Mouse (Mus musculus) testis, postnatal 10 days (tissue): ENCODE measurements around the gene Pitpna.

ENCODE experiments used
- DNase-seq: peaks from one replicate; pipeline ENCODE4 v3.0.0; 2021; ENCODE audit warnings: low spot score

Pitpna gene

DNA sequence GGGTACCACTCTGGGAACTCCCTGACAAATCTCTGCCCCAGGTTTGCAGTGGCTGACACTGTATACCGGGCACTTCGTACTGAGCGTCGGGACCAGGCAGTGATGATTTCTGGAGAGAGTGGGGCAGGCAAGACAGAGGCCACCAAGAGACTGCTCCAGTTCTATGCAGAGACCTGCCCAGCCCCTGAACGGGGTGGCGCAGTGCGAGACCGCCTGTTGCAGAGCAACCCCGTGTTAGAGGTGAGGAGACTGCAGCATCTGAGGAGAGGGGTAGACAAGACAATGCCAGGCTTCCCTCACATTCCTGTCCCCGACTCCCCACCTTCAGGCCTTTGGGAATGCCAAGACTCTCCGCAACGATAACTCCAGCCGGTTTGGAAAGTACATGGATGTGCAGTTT is 70.4 kb downstream of the Pitpna start:
- DNase-seq = peak; percentile 42

DNA sequence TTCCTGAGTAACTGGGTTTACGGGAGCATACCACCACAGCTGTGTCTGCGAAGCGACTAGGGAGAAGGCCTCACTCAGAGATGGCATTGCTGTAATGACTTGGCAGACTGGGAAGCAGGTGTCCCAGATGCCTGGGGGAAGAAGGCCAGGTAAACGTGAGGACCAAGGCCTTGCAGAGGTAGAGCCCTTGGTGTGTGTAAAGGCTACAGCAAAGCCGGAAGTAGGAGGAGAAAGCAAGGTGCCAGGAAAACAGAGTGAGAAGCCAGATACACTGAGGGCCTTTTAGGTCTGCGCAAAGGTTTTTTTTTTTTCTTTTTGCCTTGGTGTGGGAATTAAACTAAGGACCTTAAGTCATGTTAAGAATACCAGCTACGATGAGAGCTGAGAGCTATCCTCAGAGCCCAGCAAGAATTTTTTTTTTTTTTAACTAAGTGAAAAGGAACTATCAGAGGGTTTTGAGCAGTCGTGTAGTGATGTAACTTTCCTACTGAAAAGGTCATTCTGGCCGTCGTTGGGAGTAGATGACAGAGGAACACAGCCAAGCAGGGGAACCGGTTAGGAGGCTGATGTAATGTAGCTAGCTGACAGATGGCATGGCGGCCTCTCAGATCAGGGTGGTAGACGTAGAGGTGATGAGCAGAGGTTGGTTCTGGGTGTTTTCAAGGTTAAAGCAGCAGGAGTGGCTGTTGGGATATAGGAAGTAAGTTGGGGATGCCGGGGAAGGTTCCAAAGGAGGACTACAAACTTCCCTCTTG is 71.3 kb downstream of the Pitpna start:
- DNase-seq = no peak

DNA sequence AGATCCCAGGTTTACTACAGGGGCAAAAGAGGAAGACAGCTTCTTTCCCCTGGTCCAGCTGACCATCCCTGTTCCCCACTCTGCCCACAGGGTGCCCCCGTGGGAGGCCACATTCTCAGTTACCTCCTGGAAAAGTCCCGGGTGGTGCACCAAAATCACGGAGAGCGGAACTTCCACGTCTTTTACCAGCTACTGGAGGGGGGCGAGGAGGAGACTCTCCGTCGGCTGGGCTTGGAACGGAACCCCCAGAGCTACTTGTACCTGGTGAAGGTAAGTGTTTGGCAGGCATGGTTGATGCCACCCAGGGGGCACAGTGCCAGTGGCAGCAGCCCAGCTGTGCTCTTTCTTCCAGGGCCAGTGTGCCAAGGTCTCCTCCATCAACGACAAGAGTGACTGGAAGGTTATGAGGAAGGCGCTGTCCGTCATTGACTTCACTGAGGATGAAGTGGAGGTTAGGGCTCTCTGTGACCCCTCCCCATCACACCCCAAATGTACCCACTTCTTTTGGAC is 72.2 kb downstream of the Pitpna start:
- DNase-seq = peak; percentile 40

DNA sequence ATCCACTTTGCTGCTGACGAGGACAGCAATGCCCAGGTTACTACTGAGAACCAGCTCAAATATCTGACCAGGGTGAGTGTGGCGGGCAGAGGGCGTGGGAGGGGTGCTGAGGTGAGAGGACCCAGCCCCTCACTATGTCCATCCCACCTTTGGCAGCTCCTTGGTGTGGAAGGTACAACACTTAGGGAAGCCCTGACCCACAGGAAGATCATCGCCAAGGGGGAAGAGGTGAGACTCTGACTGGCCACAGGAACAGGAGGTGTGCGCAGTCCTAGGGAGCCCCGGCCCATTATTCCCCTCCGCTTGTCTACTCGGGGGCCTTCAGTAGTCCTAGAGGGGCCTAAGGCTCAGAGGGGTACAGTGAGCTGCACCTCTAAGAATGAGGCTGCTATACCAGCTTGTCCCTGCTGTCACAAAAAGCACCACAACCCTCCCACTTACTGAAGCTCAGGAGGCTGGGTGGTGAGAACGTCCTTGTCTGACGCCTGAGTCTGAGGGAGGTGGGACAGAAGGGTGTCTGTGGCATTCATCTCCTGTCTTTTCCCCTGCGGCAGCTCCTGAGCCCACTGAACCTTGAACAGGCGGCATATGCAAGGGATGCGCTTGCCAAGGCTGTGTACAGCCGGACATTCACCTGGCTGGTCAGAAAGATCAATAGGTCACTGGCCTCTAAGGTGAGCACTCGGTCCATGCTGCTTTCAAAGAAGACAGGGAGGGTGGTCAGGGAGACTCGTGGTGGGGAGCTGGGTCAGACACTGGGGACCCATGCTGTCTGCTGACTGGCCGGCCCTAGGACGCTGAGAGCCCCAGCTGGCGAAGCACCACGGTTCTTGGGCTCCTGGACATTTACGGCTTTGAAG is 73.3 kb downstream of the Pitpna start:
- DNase-seq = no peak

DNA sequence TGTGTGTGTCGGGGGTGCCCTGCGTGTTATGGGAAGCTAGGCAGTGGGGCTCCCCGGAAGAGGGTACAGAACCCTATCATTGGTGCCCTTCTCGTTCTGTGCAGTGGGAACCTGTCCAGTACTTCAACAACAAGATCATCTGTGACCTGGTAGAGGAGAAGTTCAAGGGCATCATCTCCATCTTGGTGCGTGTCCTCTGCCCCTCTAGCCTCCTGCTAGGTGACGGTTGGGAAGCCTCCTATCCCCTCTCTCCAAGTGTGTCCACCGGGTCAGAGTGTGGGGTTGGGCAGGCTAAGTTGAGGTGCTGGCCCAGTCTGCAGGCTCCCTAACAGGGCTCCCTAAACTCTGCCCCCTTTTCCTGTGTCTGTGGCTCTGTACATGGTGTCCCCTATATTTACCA is 74.2 kb downstream of the Pitpna start:
- no peak for DNase-seq

DNA sequence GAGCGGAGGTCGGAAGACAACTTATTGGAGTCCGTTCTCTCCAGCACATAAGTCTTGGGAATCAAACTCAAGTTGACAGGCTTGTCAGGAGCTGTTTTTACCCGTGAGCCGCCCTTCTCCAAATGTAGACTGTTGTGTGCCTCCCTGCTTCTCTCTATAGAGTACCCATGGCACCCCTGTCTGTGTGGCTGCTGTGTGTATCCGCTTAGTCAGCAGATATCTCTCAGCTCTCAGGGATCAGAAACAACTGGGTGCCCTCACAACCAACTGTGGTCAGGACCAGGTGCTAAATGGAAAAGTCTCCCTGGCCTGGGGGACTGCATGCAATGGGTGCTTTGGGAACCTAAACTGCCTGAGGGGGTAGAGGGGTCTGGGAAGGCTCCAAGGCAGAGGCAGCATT is 78.4 kb downstream of the Pitpna start:
- DNase-seq = no peak

DNA sequence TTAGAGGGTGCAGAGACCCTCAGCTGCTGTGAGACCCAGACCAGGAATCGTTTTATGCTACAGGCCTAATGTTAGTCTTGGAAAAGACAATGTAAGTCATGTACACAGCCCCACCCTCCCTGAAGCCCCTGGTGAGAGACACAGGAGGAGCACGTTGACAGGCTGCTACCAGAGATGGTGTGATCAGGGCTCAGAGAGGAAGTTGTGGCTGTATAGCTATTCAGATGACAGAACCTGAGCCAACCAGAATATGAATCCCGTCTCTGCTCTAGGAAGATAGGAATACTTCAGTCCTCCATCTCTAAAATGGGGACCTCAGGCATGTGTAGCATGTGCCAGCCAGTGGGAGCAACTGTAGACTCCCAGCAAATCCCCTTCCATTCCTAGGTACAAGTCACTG is 80.7 kb downstream of the Pitpna start:
- DNase-seq = no peak

DNA sequence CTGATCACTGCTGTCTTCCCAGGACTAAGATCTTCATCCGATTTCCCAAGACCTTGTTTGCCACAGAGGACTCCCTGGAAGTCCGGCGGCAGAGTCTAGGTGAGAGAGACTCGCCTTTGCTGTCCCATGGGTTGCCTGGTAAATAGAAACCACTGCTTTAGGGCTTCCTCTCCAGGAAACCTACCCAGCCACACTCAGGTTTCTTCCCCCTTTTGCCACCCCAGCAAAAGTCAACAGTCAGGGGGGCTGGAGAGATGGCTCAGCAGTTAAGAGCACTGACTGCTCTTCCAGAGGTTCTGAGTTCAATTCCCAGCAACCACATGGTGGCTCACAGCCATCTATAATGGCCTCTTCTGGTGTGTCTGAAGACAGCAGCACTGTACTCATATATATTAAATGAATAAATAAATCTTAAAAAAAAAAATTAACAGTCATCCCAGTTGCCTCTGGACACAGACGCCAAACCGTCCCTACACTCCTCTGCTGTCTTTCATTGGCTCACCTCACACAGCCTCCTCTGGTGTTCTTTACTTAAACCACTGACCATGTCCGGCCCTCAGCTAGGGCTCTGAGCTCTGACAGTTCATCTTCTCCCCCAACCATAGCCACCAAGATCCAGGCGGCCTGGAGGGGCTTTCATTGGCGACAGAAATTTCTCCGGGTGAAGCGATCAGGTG is 81.4 kb downstream of the Pitpna start:
- DNase-seq = no peak

DNA sequence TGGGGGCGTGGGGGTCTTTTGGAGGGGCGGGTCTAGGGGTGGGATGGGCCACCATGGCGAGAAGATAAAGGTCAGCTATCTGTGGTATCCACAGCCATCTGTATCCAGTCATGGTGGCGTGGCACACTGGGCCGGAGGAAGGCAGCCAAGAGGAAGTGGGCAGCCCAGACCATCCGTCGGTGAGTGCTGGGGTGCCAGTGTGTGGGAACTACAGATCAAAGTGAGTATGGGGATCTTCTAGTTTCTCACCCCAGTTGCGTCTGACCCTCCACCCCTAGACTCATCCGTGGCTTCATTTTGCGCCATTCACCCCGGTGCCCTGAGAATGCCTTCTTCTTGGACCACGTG is 81.9 kb downstream of the Pitpna start:
- no peak for DNase-seq

DNA sequence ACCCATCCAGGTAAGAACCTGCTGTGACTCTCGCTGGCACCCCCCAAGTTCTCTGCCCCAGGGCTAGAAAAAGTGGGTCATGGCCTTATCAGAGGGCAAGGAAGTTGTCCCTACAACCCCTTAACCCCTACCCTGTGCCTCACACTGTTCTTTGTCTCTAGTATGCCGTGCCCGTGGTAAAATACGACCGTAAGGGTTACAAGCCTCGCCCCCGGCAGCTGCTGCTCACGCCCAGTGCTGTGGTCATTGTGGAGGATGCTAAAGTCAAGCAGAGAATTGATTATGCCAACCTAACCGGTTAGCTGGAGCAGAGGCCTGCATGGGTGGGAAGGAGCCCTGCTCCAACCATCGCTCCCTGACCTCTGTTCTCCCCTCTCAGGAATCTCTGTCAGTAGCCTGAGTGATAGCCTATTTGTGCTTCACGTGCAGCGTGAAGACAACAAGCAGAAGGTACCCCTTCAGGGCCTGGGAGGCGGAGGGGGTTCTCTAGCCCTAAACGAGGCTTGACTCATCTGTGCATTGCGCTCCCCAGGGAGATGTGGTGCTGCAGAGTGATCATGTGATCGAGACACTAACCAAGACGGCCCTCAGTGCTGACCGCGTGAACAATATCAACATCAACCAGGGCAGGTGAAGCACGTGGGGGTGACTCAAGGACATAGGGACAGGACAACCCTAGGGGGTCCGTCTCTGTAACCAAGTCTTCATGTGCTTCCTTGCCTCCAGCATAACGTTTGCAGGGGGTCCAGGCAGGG is 83.7 kb downstream of the Pitpna start:
- DNase-seq = no peak

DNA sequence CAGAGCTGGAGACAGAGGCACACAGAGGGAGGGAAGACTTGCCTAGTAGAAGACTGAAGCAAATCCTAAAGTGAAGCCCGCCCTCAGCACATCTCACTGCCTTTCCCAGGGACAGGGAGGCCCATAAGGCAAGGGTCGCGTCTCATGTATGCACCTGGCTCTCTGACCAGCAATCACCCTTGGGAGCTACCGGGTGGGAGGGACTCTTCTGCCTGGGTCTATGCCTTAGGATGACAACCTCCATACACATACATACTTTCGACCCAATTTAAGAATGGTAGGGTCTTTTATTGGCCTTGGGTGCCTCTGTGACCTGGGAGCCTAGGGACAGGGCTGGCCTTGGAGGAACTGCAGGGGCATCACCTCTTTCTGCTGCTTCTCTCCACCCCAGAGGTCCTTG is 85.5 kb downstream of the Pitpna start:
- no peak for DNase-seq

DNA sequence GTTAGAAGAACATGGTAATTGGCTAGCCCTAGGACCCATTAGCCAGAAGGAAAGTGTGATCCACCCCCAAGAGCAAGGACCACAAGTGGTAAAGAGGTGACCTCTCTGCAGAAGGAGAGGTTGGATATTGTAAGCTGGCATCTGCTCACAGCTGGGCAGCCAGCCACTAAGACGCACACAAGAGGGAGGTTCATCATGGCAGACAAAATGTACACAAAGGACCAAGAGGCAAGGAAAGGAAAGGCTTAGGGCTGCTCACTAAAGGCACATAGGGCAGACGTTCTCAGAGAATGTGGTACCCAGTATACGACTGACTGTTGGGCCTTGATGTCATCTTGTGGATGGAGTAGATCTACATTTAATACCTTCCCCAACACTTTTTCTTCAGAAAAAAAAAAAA is 87.0 kb downstream of the Pitpna start:
- DNase-seq = no peak

DNA sequence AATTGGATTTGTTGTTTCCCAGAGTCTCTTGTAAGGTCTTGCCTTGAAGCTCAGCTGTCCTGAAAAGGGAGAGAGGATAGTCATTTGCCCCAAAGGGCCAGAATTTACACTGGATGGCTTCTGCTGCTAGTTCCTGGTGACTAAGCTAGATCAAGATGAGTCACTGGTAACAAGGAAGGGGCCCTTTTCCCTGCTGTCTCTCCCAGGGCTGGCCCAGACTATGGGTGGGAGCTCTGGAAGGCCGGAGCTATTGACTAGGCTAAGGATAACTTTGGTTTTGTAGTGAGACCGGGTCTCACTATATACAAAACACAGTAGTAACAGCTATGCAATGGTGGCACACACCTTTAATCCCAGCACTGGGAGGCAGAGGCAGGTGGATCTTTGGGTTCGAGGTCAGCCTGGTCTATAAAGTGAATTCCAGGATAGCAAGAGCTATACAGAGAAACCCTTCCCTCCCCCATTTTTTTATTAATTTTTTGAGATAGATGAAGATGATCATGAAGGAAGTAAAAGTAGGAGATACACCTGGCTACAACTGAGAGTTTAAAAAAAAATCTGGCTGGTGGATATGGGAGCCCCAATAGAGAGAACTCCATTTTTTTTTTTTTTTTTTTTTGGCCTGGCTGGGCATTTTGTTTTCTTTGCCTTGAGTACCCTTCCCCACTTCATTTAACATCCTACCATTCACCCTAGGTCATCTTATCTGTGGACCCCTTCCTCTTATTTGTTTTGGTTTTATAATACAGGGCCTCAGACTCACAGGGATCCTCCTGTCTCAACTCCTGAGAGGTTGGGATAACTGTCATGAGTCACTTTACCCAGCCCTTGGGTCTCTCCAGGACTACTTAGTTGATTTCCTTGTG is 90.2 kb downstream of the Pitpna start:
- no peak for DNase-seq
